Mouse (Mus musculus): ENCODE measurements around the gene Slc3a1. TPM values are rescaled to one million over a fixed set of nuclear protein-coding genes. Genes with fewer than 3 reads are reported as not detected.

The Slc3a1 gene
- polyA plus RNA-seq, 1 experiment from 2014 or later = 2.3 TPM

GRCm38 (mm10) chr17:85013485-85013884 is 14.7 kb upstream of the Slc3a1 start:
- Histone ChIP-seq H3K4me1 (ENCODE audit: control insufficient read depth, insufficient read depth, low read length) (no peaks in the 10 kb centered on the region), H3K9me3 (ENCODE audit: control insufficient read depth, low read length) (no peaks in the 10 kb centered on the region), H3K36me3 (ENCODE audit: control insufficient read depth, insufficient read depth, low read length) (peaks cover 22% of the 10 kb centered on the region), H3K4me3 (ENCODE audit: low read length) (no peak overlapping the region), H3K9ac (ENCODE audit: low read depth, low read length) (no peak overlapping the region), H3K4me2 (replicated peaks; ENCODE audit: low read depth, low read length) (no peak overlapping the region), H3K27ac (ENCODE audit: low read depth, low read length) (no peak overlapping the region), H3K27me3 (ENCODE audit: control insufficient read depth, insufficient read depth, low read length) (no peaks in the 10 kb centered on the region)
- ATAC-seq (ENCODE audit: low FRiP score, low TSS enrichment) = no peak
- WGBS = 89% methylated on average over 6 of the region's 6 CpGs

- H3K27me3 ChIP-seq (ENCODE audit: control insufficient read depth, insufficient read depth, low read length) = no peaks in the 10 kb centered on the region
- H3K4me3 ChIP-seq (ENCODE audit: low read length) = no peak overlapping the region
- H3K27ac ChIP-seq (ENCODE audit: low read depth, low read length) = no peak overlapping the region
- no peak overlapping the region for H3K9ac ChIP-seq (ENCODE audit: low read depth, low read length)
- H3K4me2 ChIP-seq (replicated peaks; ENCODE audit: low read depth, low read length) = no peak overlapping the region
- peaks cover 18% of the 10 kb centered on the region for H3K36me3 ChIP-seq (ENCODE audit: control insufficient read depth, insufficient read depth, low read length)
- no peaks in the 10 kb centered on the region for H3K4me1 ChIP-seq (ENCODE audit: control insufficient read depth, insufficient read depth, low read length)
- 93% methylated on average over 3 of the region's 3 CpGs for WGBS
- no peak for ATAC-seq (ENCODE audit: low FRiP score, low TSS enrichment)
- H3K9me3 ChIP-seq (ENCODE audit: control insufficient read depth, low read length) = no peaks in the 10 kb centered on the region
Observed at GRCm38 (mm10) chr17:85014632-85015031, 13.5 kb upstream of the Slc3a1 start.

DNA sequence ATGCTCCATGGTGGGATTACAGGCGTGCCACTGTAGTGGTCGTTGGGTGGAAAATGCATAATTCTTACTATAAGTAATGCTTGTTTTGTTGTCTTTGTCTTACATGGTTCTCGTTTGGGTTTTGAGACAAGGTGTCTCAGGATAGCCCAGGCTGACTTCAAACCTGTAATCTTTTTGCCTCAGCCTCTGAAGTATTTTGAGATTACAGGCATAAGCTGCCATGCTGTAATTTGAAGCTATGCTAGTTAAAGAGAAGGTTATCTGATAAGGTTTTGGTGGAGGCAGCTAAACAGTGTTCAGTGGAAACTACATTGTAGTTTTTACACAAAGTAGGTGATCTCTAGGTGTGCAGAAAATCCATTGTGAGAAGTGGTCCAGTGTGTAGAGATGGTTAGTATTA is 9.8 kb upstream of the Slc3a1 start:
- ATAC-seq (ENCODE audit: low FRiP score, low TSS enrichment) = no peak
- Histone ChIP-seq H3K36me3 (ENCODE audit: control insufficient read depth, insufficient read depth, low read length) (no peaks in the 10 kb centered on the region; the same call in 1 of the 2 replicates), H3K27ac (ENCODE audit: low read depth, low read length) (no peak overlapping the region), H3K27me3 (ENCODE audit: control insufficient read depth, insufficient read depth, low read length) (no peaks in the 10 kb centered on the region), H3K9me3 (ENCODE audit: control insufficient read depth, low read length) (no peaks in the 10 kb centered on the region), H3K4me3 (ENCODE audit: low read length) (no peak overlapping the region), H3K4me1 (ENCODE audit: control insufficient read depth, insufficient read depth, low read length) (no peaks in the 10 kb centered on the region), H3K4me2 (replicated peaks; ENCODE audit: low read depth, low read length) (no peak overlapping the region), H3K9ac (ENCODE audit: low read depth, low read length) (no peak overlapping the region)
- WGBS = 87% methylated on average over 3 of the region's 3 CpGs

- H3K9ac ChIP-seq (ENCODE audit: low read depth, low read length) = no peak overlapping the region
- no peak overlapping the region for H3K27ac ChIP-seq (ENCODE audit: low read depth, low read length)
- H3K9me3 ChIP-seq (ENCODE audit: control insufficient read depth, low read length) = no peaks in the 10 kb centered on the region
- no peaks in the 10 kb centered on the region for H3K27me3 ChIP-seq (ENCODE audit: control insufficient read depth, insufficient read depth, low read length)
- H3K4me1 ChIP-seq (ENCODE audit: control insufficient read depth, insufficient read depth, low read length) = no peaks in the 10 kb centered on the region; the same call in 1 of the 2 replicates
- ATAC-seq (ENCODE audit: low FRiP score, low TSS enrichment) = no peak
- 78% methylated on average over 5 of the region's 5 CpGs for WGBS
- H3K4me2 ChIP-seq (replicated peaks; ENCODE audit: low read depth, low read length) = no peak overlapping the region
- H3K4me3 ChIP-seq (ENCODE audit: low read length) = no peak overlapping the region
- H3K36me3 ChIP-seq (ENCODE audit: control insufficient read depth, insufficient read depth, low read length) = no peaks in the 10 kb centered on the region; the same call in 1 of the 2 replicates
Observed at GRCm38 (mm10) chr17:85018794-85019193, 9.4 kb upstream of the Slc3a1 start.

- Histone ChIP-seq H3K4me2 (replicated peaks; ENCODE audit: low read depth, low read length) (no peak overlapping the region), H3K27me3 (ENCODE audit: control insufficient read depth, insufficient read depth, low read length) (no peaks in the 10 kb centered on the region), H3K27ac (ENCODE audit: low read depth, low read length) (no peak overlapping the region), H3K4me1 (ENCODE audit: control insufficient read depth, insufficient read depth, low read length) (no peaks in the 10 kb centered on the region; the same call in 1 of the 2 replicates), H3K36me3 (ENCODE audit: control insufficient read depth, insufficient read depth, low read length) (no peaks in the 10 kb centered on the region; the same call in 1 of the 2 replicates), H3K9me3 (ENCODE audit: control insufficient read depth, low read length) (no peaks in the 10 kb centered on the region), H3K9ac (ENCODE audit: low read depth, low read length) (no peak overlapping the region), H3K4me3 (ENCODE audit: low read length) (no peak overlapping the region)
- no peak for ATAC-seq (ENCODE audit: low FRiP score, low TSS enrichment)
- 70% methylated on average over 3 of the region's 3 CpGs for WGBS
Observed at GRCm38 (mm10) chr17:85020343-85020742, 7.8 kb upstream of the Slc3a1 start.

DNA sequence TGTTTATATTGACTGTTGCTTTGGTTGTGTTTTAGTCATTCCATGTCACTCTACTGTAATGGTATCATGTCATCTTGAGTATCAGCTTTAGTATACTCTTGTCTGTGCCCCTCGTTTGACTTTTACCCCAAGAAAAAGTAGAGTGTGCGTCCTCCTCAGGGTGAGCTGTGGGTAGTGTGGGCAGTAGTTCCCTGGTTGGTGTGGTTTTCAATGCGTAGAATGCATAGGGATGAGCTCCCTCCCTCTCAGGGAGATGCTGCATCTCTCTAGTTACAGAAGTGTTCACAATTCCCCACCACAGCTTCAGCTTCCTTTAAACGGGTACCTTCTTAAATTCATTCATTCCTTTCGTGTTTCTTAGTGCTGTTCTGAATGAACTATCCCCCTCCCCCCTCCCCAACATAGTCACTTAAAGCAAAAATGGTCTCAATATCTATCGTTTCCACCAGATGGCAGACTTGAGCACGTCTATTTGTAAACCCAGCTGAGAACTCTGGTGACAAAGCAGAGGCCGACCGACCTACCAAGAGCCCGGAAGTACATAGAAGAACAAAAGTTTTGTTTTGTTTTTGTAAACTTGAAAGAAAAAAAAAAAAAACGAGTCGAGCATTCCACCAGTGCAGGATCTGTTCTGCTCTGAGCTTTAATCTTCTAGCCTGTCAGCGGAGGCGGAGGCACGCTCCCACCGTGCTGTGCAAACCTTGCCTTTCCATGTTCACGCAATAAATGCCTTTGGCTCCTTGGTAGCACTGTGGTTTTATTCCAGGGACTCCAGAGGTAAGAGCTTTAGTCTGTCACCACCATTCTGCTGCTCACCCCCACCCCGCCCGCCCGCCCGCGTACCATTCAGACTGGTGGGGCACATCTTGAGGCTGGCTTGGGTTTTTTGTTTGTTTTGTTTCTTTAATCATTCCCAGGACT is 4.7 kb upstream of the Slc3a1 start:
- 0 out of 2 replicates have a peak, but pooled peaks have one; percentile 24 for ATAC-seq (ENCODE audit: low FRiP score, low TSS enrichment)
- Histone ChIP-seq H3K27ac (ENCODE audit: low read depth, low read length) (no peak overlapping the region), H3K27me3 (ENCODE audit: control insufficient read depth, insufficient read depth, low read length) (no peaks in the 10 kb centered on the region), H3K4me3 (ENCODE audit: low read length) (no peak overlapping the region), H3K4me1 (ENCODE audit: control insufficient read depth, insufficient read depth, low read length) (no peaks in the 10 kb centered on the region; the same call in 1 of the 2 replicates), H3K9ac (ENCODE audit: low read depth, low read length) (no peak overlapping the region), H3K9me3 (ENCODE audit: control insufficient read depth, low read length) (no peaks in the 10 kb centered on the region), H3K4me2 (replicated peaks; ENCODE audit: low read depth, low read length) (no peak overlapping the region), H3K36me3 (ENCODE audit: control insufficient read depth, insufficient read depth, low read length) (no peaks in the 10 kb centered on the region; the same call in 1 of the 2 replicates)
- 69% methylated on average over 22 of the region's 22 CpGs for WGBS

DNA sequence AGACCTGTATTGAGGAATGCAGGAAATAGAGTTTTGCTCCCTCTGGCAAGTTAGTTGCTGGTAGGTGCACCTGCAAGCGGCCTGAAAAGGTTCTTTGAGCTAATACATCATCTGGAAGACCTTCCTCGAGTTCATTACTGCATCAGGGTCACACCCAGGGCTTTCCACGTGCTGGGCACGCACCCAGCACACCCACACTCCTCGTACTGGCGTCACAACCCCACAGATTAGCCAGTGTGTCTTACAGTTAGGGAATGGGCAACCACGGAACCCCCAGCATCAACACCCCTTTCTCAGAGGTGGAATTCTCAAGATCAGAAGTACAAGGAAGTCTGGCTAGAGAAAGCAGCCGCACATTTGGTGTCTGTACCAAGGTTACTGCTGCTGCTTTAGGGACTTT is 3.9 kb upstream of the Slc3a1 start:
- ATAC-seq (ENCODE audit: low FRiP score, low TSS enrichment) = no peak
- Histone ChIP-seq H3K27ac (ENCODE audit: low read depth, low read length) (no peak overlapping the region), H3K4me3 (ENCODE audit: low read length) (no peak overlapping the region), H3K4me1 (ENCODE audit: control insufficient read depth, insufficient read depth, low read length) (no peaks in the 10 kb centered on the region; the same call in 1 of the 2 replicates), H3K36me3 (ENCODE audit: control insufficient read depth, insufficient read depth, low read length) (no peaks in the 10 kb centered on the region; the same call in 1 of the 2 replicates), H3K9ac (ENCODE audit: low read depth, low read length) (no peak overlapping the region), H3K4me2 (replicated peaks; ENCODE audit: low read depth, low read length) (no peak overlapping the region), H3K9me3 (ENCODE audit: control insufficient read depth, low read length) (no peaks in the 10 kb centered on the region), H3K27me3 (ENCODE audit: control insufficient read depth, insufficient read depth, low read length) (no peaks in the 10 kb centered on the region)
- WGBS = 84% methylated on average over 8 of the region's 8 CpGs

DNA sequence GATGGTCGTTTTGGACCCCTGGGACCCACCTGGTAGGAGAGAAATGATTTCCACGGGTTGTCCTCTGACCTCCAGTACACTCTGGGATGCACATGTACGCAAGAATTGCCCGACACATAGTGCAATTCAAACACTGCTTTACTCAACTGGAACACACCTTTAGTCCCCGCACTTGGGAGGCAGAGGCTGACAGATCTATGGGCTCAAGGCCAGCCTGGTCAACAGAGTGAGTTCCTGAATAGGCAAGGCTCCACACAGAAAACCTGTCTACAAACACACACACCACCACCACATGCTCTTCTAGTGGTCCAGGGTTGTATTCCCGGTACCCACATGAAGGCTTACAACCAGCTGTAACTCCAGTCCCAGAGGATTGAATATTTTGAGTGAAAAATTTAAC is 3.0 kb upstream of the Slc3a1 start:
- 93% methylated on average over 6 of the region's 6 CpGs for WGBS
- H3K4me1 ChIP-seq (ENCODE audit: control insufficient read depth, insufficient read depth, low read length) = no peaks in the 10 kb centered on the region; the same call in 1 of the 2 replicates
- no peaks in the 10 kb centered on the region for H3K9me3 ChIP-seq (ENCODE audit: control insufficient read depth, low read length)
- no peak overlapping the region for H3K27ac ChIP-seq (ENCODE audit: low read depth, low read length)
- H3K9ac ChIP-seq (ENCODE audit: low read depth, low read length) = no peak overlapping the region
- H3K27me3 ChIP-seq (ENCODE audit: control insufficient read depth, insufficient read depth, low read length) = no peaks in the 10 kb centered on the region
- no peak overlapping the region for H3K4me2 ChIP-seq (replicated peaks; ENCODE audit: low read depth, low read length)
- ATAC-seq (ENCODE audit: low FRiP score, low TSS enrichment) = no peak
- H3K36me3 ChIP-seq (ENCODE audit: control insufficient read depth, insufficient read depth, low read length) = no peaks in the 10 kb centered on the region; the same call in 1 of the 2 replicates
- no peak overlapping the region for H3K4me3 ChIP-seq (ENCODE audit: low read length)

GRCm38 (mm10) chr17:85026436-85026835 is 1.7 kb upstream of the Slc3a1 start:
- H3K9ac ChIP-seq (ENCODE audit: low read depth, low read length) = no peak overlapping the region
- H3K27me3 ChIP-seq (ENCODE audit: control insufficient read depth, insufficient read depth, low read length) = no peaks in the 10 kb centered on the region
- H3K9me3 ChIP-seq (ENCODE audit: control insufficient read depth, low read length) = no peaks in the 10 kb centered on the region
- H3K4me2 ChIP-seq (replicated peaks; ENCODE audit: low read depth, low read length) = no peak overlapping the region
- H3K4me3 ChIP-seq (ENCODE audit: low read length) = no peak overlapping the region
- H3K36me3 ChIP-seq (ENCODE audit: control insufficient read depth, insufficient read depth, low read length) = no peaks in the 10 kb centered on the region; the same call in 1 of the 2 replicates
- ATAC-seq (ENCODE audit: low FRiP score, low TSS enrichment) = no peak
- no peak overlapping the region for H3K27ac ChIP-seq (ENCODE audit: low read depth, low read length)
- WGBS = 88% methylated on average over 6 of the region's 6 CpGs
- no peaks in the 10 kb centered on the region; the same call in 1 of the 2 replicates for H3K4me1 ChIP-seq (ENCODE audit: control insufficient read depth, insufficient read depth, low read length)
